ENCODE assay signal across 20 mouse cellular contexts in the genomic region with DNA sequence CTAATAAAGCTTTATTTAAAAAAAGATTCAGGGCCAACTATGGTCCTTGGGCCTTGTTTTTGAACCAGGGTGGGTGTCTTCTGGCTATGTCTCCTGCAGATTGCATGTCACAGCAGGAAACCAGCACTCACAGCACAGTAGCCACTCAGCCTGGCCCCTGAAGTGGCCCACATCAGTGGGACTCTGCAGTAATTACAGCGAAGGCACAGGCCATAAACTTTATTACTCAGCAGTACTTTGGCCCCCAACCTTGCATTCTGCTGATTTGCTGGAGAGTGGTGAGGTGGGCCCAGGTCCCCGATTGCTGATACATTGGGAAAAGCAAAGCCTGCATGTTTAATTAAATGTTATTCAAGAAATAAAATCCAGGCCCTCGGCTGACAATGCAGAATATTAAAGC.
"Had no signal": no experiment of that assay in that cellular context is flagged by ENCODE, and none has a peak within 500 bp of the region (broad histone marks: within the 10 kb centered on the region; RNA-seq: fewer than 3 reads in every experiment).

No protein-coding gene starts in this region.

- H3K4me3 ChIP-seq: left cerebral cortex, adult 2 months; liver, embryonic 13.5 days; midbrain, embryonic 12.5 days; midbrain, embryonic 15.5 days; myocyte had no signal

- H3K36me3 ChIP-seq: liver, embryonic 13.5 days; midbrain, embryonic 12.5 days; midbrain, embryonic 15.5 days had no signal

- H3K4me1 ChIP-seq: liver, embryonic 13.5 days; midbrain, embryonic 12.5 days; midbrain, embryonic 15.5 days had no signal

- H3K4me2 ChIP-seq: liver, embryonic 13.5 days; midbrain, embryonic 12.5 days; midbrain, embryonic 15.5 days had no signal

- ATAC-seq: inflammation-experienced regulatory T-cells, adult 6 months; midbrain, embryonic 15.5 days had no signal

- H3K9me3 ChIP-seq: midbrain, embryonic 12.5 days; midbrain, embryonic 15.5 days had no signal

- H3K27ac ChIP-seq: kidney, postnatal 0 days; left cerebral cortex, adult 2 months; liver, embryonic 13.5 days; midbrain, embryonic 12.5 days; midbrain, embryonic 15.5 days; stomach, postnatal 0 days had no signal

- H3K9ac ChIP-seq: liver, embryonic 13.5 days; midbrain, embryonic 12.5 days; midbrain, embryonic 15.5 days had no signal

- H3K27me3 ChIP-seq: liver, embryonic 13.5 days; midbrain, embryonic 12.5 days; midbrain, embryonic 15.5 days had no signal

- DNase-seq: kidney, adult 2 months; kidney, postnatal 36 days; layer of hippocampus, postnatal 36 days; liver, embryonic 13.5 days; lung, adult 2 months; lung, postnatal 14 days; lung, postnatal 4 days; right cerebral cortex, adult 18-20 months; right cerebral cortex, postnatal 14 days; right cerebral cortex, postnatal 4 days; thymus, adult 2 months; thymus, postnatal 14 days; thymus, postnatal 4 days had no signal
